Mouse (Mus musculus) cerebellum, adult 9-10 months (tissue): ENCODE measurements around the gene Spag7.
A peak's percentile ranks its signal among the peaks of the same experiment; 100 is the strongest.

Experiments
- DNase-seq: peaks from one replicate; pipeline ENCODE4 v3.0.0; 2022

The Spag7 gene

GRCm38 (mm10) chr11:70679894-70680293 is 10.7 kb upstream of the Spag7 start:
- DNase-seq = no peak

GRCm38 (mm10) chr11:70679361-70679760 is 10.1 kb upstream of the Spag7 start:
- no peak for DNase-seq

- no peak for DNase-seq
Observed at GRCm38 (mm10) chr11:70678576-70678975, 9.4 kb upstream of the Spag7 start.

- DNase-seq = no peak
Observed at GRCm38 (mm10) chr11:70678092-70678491, 8.9 kb upstream of the Spag7 start.

GRCm38 (mm10) chr11:70674501-70674900 is 5.3 kb upstream of the Spag7 start:
- no peak for DNase-seq

GRCm38 (mm10) chr11:70674014-70674413 is 4.8 kb upstream of the Spag7 start:
- DNase-seq = peak; percentile 38

- peak; percentile 43 for DNase-seq
Observed at GRCm38 (mm10) chr11:70671333-70672047, 2.3 kb upstream of the Spag7 start.

- peak; percentile 54 for DNase-seq
Observed at GRCm38 (mm10) chr11:70670483-70670882, 1.3 kb upstream of the Spag7 start.

- DNase-seq = peak; percentile 87
Observed at GRCm38 (mm10) chr11:70669582-70670345, 548 bp upstream of the Spag7 start.

- DNase-seq = no peak
Observed at GRCm38 (mm10) chr11:70668335-70668770, 863 bp downstream of the Spag7 start.

GRCm38 (mm10) chr11:70667271-70668150 is 1.7 kb downstream of the Spag7 start:
- DNase-seq = peak; percentile 49

- peak; percentile 46 for DNase-seq
Observed at GRCm38 (mm10) chr11:70666687-70667086, 2.5 kb downstream of the Spag7 start.

- no peak for DNase-seq
Observed at GRCm38 (mm10) chr11:70664741-70665140, 4.5 kb downstream of the Spag7 start.

- DNase-seq = no peak
Observed at GRCm38 (mm10) chr11:70663957-70664356, 5.3 kb downstream of the Spag7 start.

GRCm38 (mm10) chr11:70663101-70663500 is 6.1 kb downstream of the Spag7 start:
- no peak for DNase-seq

GRCm38 (mm10) chr11:70660571-70660970 is 8.6 kb downstream of the Spag7 start:
- no peak for DNase-seq

- no peak for DNase-seq
Observed at GRCm38 (mm10) chr11:70658942-70659341, 10.3 kb downstream of the Spag7 start.

GRCm38 (mm10) chr11:70658521-70658920 is 10.7 kb downstream of the Spag7 start:
- no peak for DNase-seq

GRCm38 (mm10) chr11:70657991-70658390 is 11.2 kb downstream of the Spag7 start:
- DNase-seq = no peak

GRCm38 (mm10) chr11:70657573-70657972 is 11.6 kb downstream of the Spag7 start:
- no peak for DNase-seq

GRCm38 (mm10) chr11:70656964-70657363 is 12.3 kb downstream of the Spag7 start, which contains the start of gene Eno3:
Eno3 (plus strand) TSS chr11:70657202.
- DNase-seq = no peak

GRCm38 (mm10) chr11:70656456-70656927 is 12.7 kb downstream of the Spag7 start:
- peak; percentile 71 for DNase-seq
